Mouse (Mus musculus): ENCODE data around the gene Zfp715.

The Zfp715 gene

GRCm38 (mm10) chr7:43346571-43346970, 33.5 kb upstream of the Zfp715 start:
- Histone ChIP-seq H3K27me3 (ENCODE audit: insufficient read depth, low read length) (no peaks in the 10 kb centered on the region), H3K4me3 (replicated peaks; ENCODE audit: low read length) (peak overlapping the region; percentile 46), H3K4me1 (replicated peaks; ENCODE audit: low read depth, low read length) (peaks cover 91% of the 10 kb centered on the region), H3K36me3 (ENCODE audit: insufficient read depth, low read length) (no peaks in the 10 kb centered on the region), H3K9me3 (ENCODE audit: low read length) (no peaks in the 10 kb centered on the region)
- TF ChIP-seq POU5F1 (IDR thresholded peaks at IDR 0.05; ENCODE audit: borderline replicate concordance, low read length), result no peak
- TF ChIP-seq NANOG (IDR thresholded peaks at IDR 0.05; ENCODE audit: borderline replicate concordance, low read length), result no peak
- TF ChIP-seq CTCF (conservative IDR thresholded peaks at IDR 0.05; ENCODE audit: low read length), result no peak

- H3K4me3 ChIP-seq (replicated peaks; ENCODE audit: low read length), result peak overlapping the region; percentile 46
- H3K36me3 ChIP-seq (ENCODE audit: insufficient read depth, low read length), result no peaks in the 10 kb centered on the region
- TF ChIP-seq NANOG (IDR thresholded peaks at IDR 0.05; ENCODE audit: borderline replicate concordance, low read length) (no peak), CTCF (conservative IDR thresholded peaks at IDR 0.05; ENCODE audit: low read length) (no peak), POU5F1 (IDR thresholded peaks at IDR 0.05; ENCODE audit: borderline replicate concordance, low read length) (no peak)
- peaks cover 87% of the 10 kb centered on the region for H3K4me1 ChIP-seq (replicated peaks; ENCODE audit: low read depth, low read length)
- H3K9me3 ChIP-seq (ENCODE audit: low read length), result no peaks in the 10 kb centered on the region
- no peaks in the 10 kb centered on the region for H3K27me3 ChIP-seq (ENCODE audit: insufficient read depth, low read length)
Measured at GRCm38 (mm10) chr7:43346148-43346547, 33.1 kb upstream of the Zfp715 start.

- peak overlapping the region; percentile 20 for H3K4me3 ChIP-seq (replicated peaks; ENCODE audit: low read length)
- H3K36me3 ChIP-seq (ENCODE audit: insufficient read depth, low read length), result no peaks in the 10 kb centered on the region
- TF ChIP-seq CTCF (conservative IDR thresholded peaks at IDR 0.05; ENCODE audit: low read length) (no peak), POU5F1 (IDR thresholded peaks at IDR 0.05; ENCODE audit: borderline replicate concordance, low read length) (no peak), NANOG (IDR thresholded peaks at IDR 0.05; ENCODE audit: borderline replicate concordance, low read length) (no peak)
- no peaks in the 10 kb centered on the region for H3K27me3 ChIP-seq (ENCODE audit: insufficient read depth, low read length)
- peaks cover 80% of the 10 kb centered on the region for H3K4me1 ChIP-seq (replicated peaks; ENCODE audit: low read depth, low read length)
- H3K9me3 ChIP-seq (ENCODE audit: low read length), result no peaks in the 10 kb centered on the region
Measured at GRCm38 (mm10) chr7:43344491-43344890, 31.4 kb upstream of the Zfp715 start.

GRCm38 (mm10) chr7:43344020-43344419, 30.9 kb upstream of the Zfp715 start:
- Histone ChIP-seq H3K27me3 (ENCODE audit: insufficient read depth, low read length) (no peaks in the 10 kb centered on the region), H3K36me3 (ENCODE audit: insufficient read depth, low read length) (no peaks in the 10 kb centered on the region), H3K9me3 (ENCODE audit: low read length) (no peaks in the 10 kb centered on the region), H3K4me3 (replicated peaks; ENCODE audit: low read length) (peak overlapping the region; percentile 20), H3K4me1 (replicated peaks; ENCODE audit: low read depth, low read length) (peaks cover 75% of the 10 kb centered on the region)
- TF ChIP-seq CTCF (conservative IDR thresholded peaks at IDR 0.05; ENCODE audit: low read length) (no peak), NANOG (IDR thresholded peaks at IDR 0.05; ENCODE audit: borderline replicate concordance, low read length) (peak; percentile 63), POU5F1 (IDR thresholded peaks at IDR 0.05; ENCODE audit: borderline replicate concordance, low read length) (no peak)

DNA sequence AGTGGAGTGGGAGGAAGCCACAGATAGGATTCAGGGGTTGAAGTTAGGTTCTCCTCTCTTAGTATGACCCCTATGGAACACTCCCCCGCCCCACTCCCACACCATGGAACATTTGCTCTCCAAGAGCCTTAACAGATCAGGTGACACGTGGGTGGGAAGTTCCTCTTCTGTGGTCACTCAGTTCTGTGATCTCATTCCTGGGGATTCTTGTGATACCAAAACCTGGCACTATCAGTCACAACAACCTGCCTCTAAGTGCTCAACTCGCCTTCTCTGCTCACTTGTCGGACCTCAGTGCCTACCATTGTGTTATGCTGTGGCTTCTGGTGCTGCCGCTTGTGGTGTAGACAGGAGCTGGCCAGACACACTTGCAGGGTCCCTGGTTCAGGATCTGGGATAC, 30.1 kb upstream of the Zfp715 start:
- Histone ChIP-seq H3K4me3 (replicated peaks; ENCODE audit: low read length) (peak overlapping the region; percentile 20), H3K27me3 (ENCODE audit: insufficient read depth, low read length) (no peaks in the 10 kb centered on the region), H3K36me3 (ENCODE audit: insufficient read depth, low read length) (no peaks in the 10 kb centered on the region), H3K4me1 (replicated peaks; ENCODE audit: low read depth, low read length) (peaks cover 70% of the 10 kb centered on the region), H3K9me3 (ENCODE audit: low read length) (no peaks in the 10 kb centered on the region)
- TF ChIP-seq CTCF (conservative IDR thresholded peaks at IDR 0.05; ENCODE audit: low read length), result no peak
- TF ChIP-seq POU5F1 (IDR thresholded peaks at IDR 0.05; ENCODE audit: borderline replicate concordance, low read length), result no peak
- TF ChIP-seq NANOG (IDR thresholded peaks at IDR 0.05; ENCODE audit: borderline replicate concordance, low read length), result no peak

- H3K4me3 ChIP-seq (replicated peaks; ENCODE audit: low read length), result no peak overlapping the region
- TF ChIP-seq NANOG (IDR thresholded peaks at IDR 0.05; ENCODE audit: borderline replicate concordance, low read length), result no peak
- no peak for TF ChIP-seq POU5F1 (IDR thresholded peaks at IDR 0.05; ENCODE audit: borderline replicate concordance, low read length)
- no peak for TF ChIP-seq CTCF (conservative IDR thresholded peaks at IDR 0.05; ENCODE audit: low read length)
Measured at GRCm38 (mm10) chr7:43340771-43341170, 27.7 kb upstream of the Zfp715 start.

GRCm38 (mm10) chr7:43333899-43334298, 20.8 kb upstream of the Zfp715 start:
- TF ChIP-seq NANOG (IDR thresholded peaks at IDR 0.05; ENCODE audit: borderline replicate concordance, low read length) (no peak), CTCF (conservative IDR thresholded peaks at IDR 0.05; ENCODE audit: low read length) (no peak), POU5F1 (IDR thresholded peaks at IDR 0.05; ENCODE audit: borderline replicate concordance, low read length) (no peak)
- no peaks in the 10 kb centered on the region for H3K27me3 ChIP-seq (ENCODE audit: insufficient read depth, low read length)
- H3K4me3 ChIP-seq (replicated peaks; ENCODE audit: low read length), result no peak overlapping the region
- H3K36me3 ChIP-seq (ENCODE audit: insufficient read depth, low read length), result no peaks in the 10 kb centered on the region
- no peaks in the 10 kb centered on the region for H3K9me3 ChIP-seq (ENCODE audit: low read length)
- peaks cover 46% of the 10 kb centered on the region for H3K4me1 ChIP-seq (replicated peaks; ENCODE audit: low read depth, low read length)

More at GRCm38 (mm10) chr7:43340771-43341170, 27.7 kb upstream of the Zfp715 start:
- Histone ChIP-seq H3K36me3 (ENCODE audit: insufficient read depth, low read length) (no peaks in the 10 kb centered on the region), H3K27me3 (ENCODE audit: insufficient read depth, low read length) (no peaks in the 10 kb centered on the region), H3K9me3 (ENCODE audit: low read length) (no peaks in the 10 kb centered on the region), H3K4me1 (replicated peaks; ENCODE audit: low read depth, low read length) (peaks cover 66% of the 10 kb centered on the region)

- no peaks in the 10 kb centered on the region for H3K36me3 ChIP-seq (ENCODE audit: insufficient read depth, low read length)
- no peaks in the 10 kb centered on the region for H3K9me3 ChIP-seq (ENCODE audit: low read length)
- TF ChIP-seq POU5F1 (IDR thresholded peaks at IDR 0.05; ENCODE audit: borderline replicate concordance, low read length), result no peak
- peak; percentile 96 for TF ChIP-seq CTCF (conservative IDR thresholded peaks at IDR 0.05; ENCODE audit: low read length)
- TF ChIP-seq NANOG (IDR thresholded peaks at IDR 0.05; ENCODE audit: borderline replicate concordance, low read length), result no peak
- peaks cover 49% of the 10 kb centered on the region for H3K4me1 ChIP-seq (replicated peaks; ENCODE audit: low read depth, low read length)
- H3K27me3 ChIP-seq (ENCODE audit: insufficient read depth, low read length), result no peaks in the 10 kb centered on the region
- H3K4me3 ChIP-seq (replicated peaks; ENCODE audit: low read length), result peak overlapping the region; percentile 33; the same call in 1 of the 2 replicates
Measured at GRCm38 (mm10) chr7:43333203-43333602, 20.1 kb upstream of the Zfp715 start.

- Histone ChIP-seq H3K4me1 (replicated peaks; ENCODE audit: low read depth, low read length) (peaks cover 36% of the 10 kb centered on the region), H3K9me3 (ENCODE audit: low read length) (no peaks in the 10 kb centered on the region), H3K27me3 (ENCODE audit: insufficient read depth, low read length) (no peaks in the 10 kb centered on the region), H3K36me3 (ENCODE audit: insufficient read depth, low read length) (no peaks in the 10 kb centered on the region), H3K4me3 (replicated peaks; ENCODE audit: low read length) (peak overlapping the region; percentile 68)
- no peak for TF ChIP-seq POU5F1 (IDR thresholded peaks at IDR 0.05; ENCODE audit: borderline replicate concordance, low read length)
- no peak for TF ChIP-seq NANOG (IDR thresholded peaks at IDR 0.05; ENCODE audit: borderline replicate concordance, low read length)
- TF ChIP-seq CTCF (conservative IDR thresholded peaks at IDR 0.05; ENCODE audit: low read length), result no peak
Measured at GRCm38 (mm10) chr7:43328101-43328500, 15.0 kb upstream of the Zfp715 start.
